ENCODE assay signal across 17 mouse cellular contexts in genomic region chr4:69889931-69890634, GRCm38 (mm10).
A peak's percentile ranks its signal among the peaks of the same experiment; 100 is the strongest.
DNase-seq lines count a peak whose midpoint lies in the region; ATAC-seq lines count a peak whose summit lies in the region.
"Had no signal": no experiment of that assay in that cellular context is flagged by ENCODE, and none has a peak within 500 bp of the region (broad histone marks: within the 10 kb centered on the region; RNA-seq: fewer than 3 reads in every experiment).

No protein-coding gene starts in this region.

- H3K4me3 ChIP-seq in midbrain, embryonic 13.5 days (replicated peaks), result no peak overlapping the region
- H3K4me3 ChIP-seq in midbrain, embryonic 10.5 days, result no peak overlapping the region
- H3K4me3 ChIP-seq in hindbrain, embryonic 14.5 days (replicated peaks; ENCODE audit: low read length), result no peak overlapping the region
- no peak overlapping the region for H3K4me3 ChIP-seq in heart, embryonic 10.5 days
- H3K4me3 ChIP-seq: embryonic facial prominence, embryonic 13.5 days; heart, adult 2 months; limb, embryonic 13.5 days had no signal

- H3K9ac ChIP-seq in midbrain, embryonic 13.5 days (replicated peaks), result no peak overlapping the region
- H3K9ac ChIP-seq in hindbrain, embryonic 14.5 days, result no peak overlapping the region
- H3K9ac ChIP-seq: embryonic facial prominence, embryonic 13.5 days; limb, embryonic 13.5 days; liver, postnatal 0 days had no signal

- peaks cover 5% of the 10 kb centered on the region for H3K4me1 ChIP-seq in midbrain, embryonic 13.5 days (replicated peaks)
- H3K4me1 ChIP-seq in midbrain, embryonic 10.5 days, result peaks cover 31% of the 10 kb centered on the region
- H3K4me1 ChIP-seq in hindbrain, embryonic 14.5 days (replicated peaks; ENCODE audit: control insufficient read depth, insufficient read depth, low read length), result 0 out of 2 replicates have a peak, but pooled peaks cover 2% of the 10 kb centered on the region
- no peaks in the 10 kb centered on the region for H3K4me1 ChIP-seq in heart, embryonic 10.5 days
- H3K4me1 ChIP-seq: embryonic facial prominence, embryonic 13.5 days had no signal

- peak; percentile 86 for ATAC-seq in midbrain, embryonic 13.5 days
- ATAC-seq in hindbrain, embryonic 14.5 days (ENCODE audit: low FRiP score), result no peak
- ATAC-seq: intestine, embryonic 16.5 days; liver, postnatal 0 days had no signal

- 23% methylated on average over 5 of the region's 5 CpGs for WGBS in midbrain, embryonic 13.5 days
- 22% methylated on average over 5 of the region's 5 CpGs for WGBS in midbrain, embryonic 10.5 days
- WGBS in hindbrain, embryonic 14.5 days, result 27% methylated on average over 5 of the region's 5 CpGs
- 34% methylated on average over 5 of the region's 5 CpGs for WGBS in heart, embryonic 10.5 days

- H3K27ac ChIP-seq in midbrain, embryonic 13.5 days, result no peak overlapping the region
- H3K27ac ChIP-seq in midbrain, embryonic 10.5 days (replicated peaks), result no peak overlapping the region
- H3K27ac ChIP-seq in hindbrain, embryonic 14.5 days, result no peak overlapping the region
- no peak overlapping the region for H3K27ac ChIP-seq in heart, embryonic 10.5 days
- H3K27ac ChIP-seq: embryonic facial prominence, embryonic 13.5 days; heart, adult 2 months; limb, embryonic 13.5 days had no signal

- H3K27me3 ChIP-seq in midbrain, embryonic 13.5 days, result no peaks in the 10 kb centered on the region
- H3K27me3 ChIP-seq in midbrain, embryonic 10.5 days (ENCODE audit: low read depth, poor library complexity, severe bottlenecking), result no peaks in the 10 kb centered on the region
- no peaks in the 10 kb centered on the region for H3K27me3 ChIP-seq in hindbrain, embryonic 14.5 days (ENCODE audit: control insufficient read depth, insufficient read depth, low read length)
- H3K27me3 ChIP-seq in heart, embryonic 10.5 days (ENCODE audit: insufficient read depth, poor library complexity, severe bottlenecking), result no peaks in the 10 kb centered on the region
- H3K27me3 ChIP-seq: embryonic facial prominence, embryonic 13.5 days; limb, embryonic 13.5 days had no signal

- H3K9me3 ChIP-seq in midbrain, embryonic 13.5 days, result no peaks in the 10 kb centered on the region; the same call in 1 of the 2 replicates
- no peaks in the 10 kb centered on the region for H3K9me3 ChIP-seq in midbrain, embryonic 10.5 days (replicated peaks)
- no peaks in the 10 kb centered on the region for H3K9me3 ChIP-seq in hindbrain, embryonic 14.5 days (ENCODE audit: control insufficient read depth, low read length)
- no peaks in the 10 kb centered on the region for H3K9me3 ChIP-seq in heart, embryonic 10.5 days
- H3K9me3 ChIP-seq: embryonic facial prominence, embryonic 13.5 days; limb, embryonic 13.5 days had no signal

- no peak overlapping the region for H3K4me2 ChIP-seq in midbrain, embryonic 13.5 days (replicated peaks)
- no peak overlapping the region for H3K4me2 ChIP-seq in hindbrain, embryonic 14.5 days (replicated peaks)
- H3K4me2 ChIP-seq: embryonic facial prominence, embryonic 13.5 days; limb, embryonic 13.5 days had no signal

- DNase-seq in embryo, embryonic 11 days, result peak; percentile 11
- DNase-seq in embryo, embryonic 10.5 days (ENCODE audit: low spot score), result no peak
- DNase-seq in midbrain, embryonic 10.5 days (ENCODE audit: low spot score), result no peak
- peak; percentile 33 for DNase-seq in hindbrain, embryonic 14.5 days (ENCODE audit: low spot score)
- no peak for DNase-seq in spleen, postnatal 36 days (ENCODE audit: low spot score in 2 of 2)
- no peak for DNase-seq in heart, embryonic 10.5 days (ENCODE audit: low spot score)
- no peak for DNase-seq in urinary bladder, postnatal 25 days (ENCODE audit: low spot score)
- DNase-seq: cerebellum, adult 8-10 months; heart, adult 2 months; heart, postnatal 14 days; kidney, postnatal 25 days; liver, postnatal 0 days; lung, postnatal 36 days had no signal

- H3K36me3 ChIP-seq in midbrain, embryonic 13.5 days, result no peaks in the 10 kb centered on the region
- H3K36me3 ChIP-seq in midbrain, embryonic 10.5 days, result no peaks in the 10 kb centered on the region
- H3K36me3 ChIP-seq in hindbrain, embryonic 14.5 days (replicated peaks; ENCODE audit: control insufficient read depth, insufficient read depth), result no peaks in the 10 kb centered on the region
- H3K36me3 ChIP-seq in heart, embryonic 10.5 days, result no peaks in the 10 kb centered on the region
- H3K36me3 ChIP-seq: embryonic facial prominence, embryonic 13.5 days; limb, embryonic 13.5 days had no signal

Comparison
In these comparisons a context has a peak if more than half of its experiments do, and no peak if none do; other contexts are left out.
1. DNase-seq: peak in embryo, embryonic 11 days (single experiment) and hindbrain, embryonic 14.5 days (single experiment); none in embryo, embryonic 10.5 days (single experiment), midbrain, embryonic 10.5 days (single experiment), spleen, postnatal 36 days (0 of 2), heart, embryonic 10.5 days (single experiment) and urinary bladder, postnatal 25 days (single experiment).